Mouse (Mus musculus) limb, embryonic 15.5 days (tissue): ENCODE data around the gene Mrtfa. TPM values are rescaled to one million over a fixed set of nuclear protein-coding genes. Genes with fewer than 3 reads are reported as not detected.

Source experiments
- ATAC-seq: fragments of 200-750 bp; cut with Nextera tagmentation; 2 replicates; pipeline ENCODE4 v1.8.0; 2017; ENCODE audit warnings: low read depth, moderate TSS enrichment; ENCODE audit not compliant: insufficient number of reproducible peaks, low FRiP score, low TSS enrichment
- H3K27ac ChIP-seq: fragments of 300-500 bp; sonication (generic); 2 replicates; pipeline ENCODE4 v1.5.1; 2015; ENCODE audit warnings: moderate library complexity, mild to moderate bottlenecking, inconsistent platforms
- H3K27me3 ChIP-seq: fragments of 300-500 bp; sonication (generic); 2 replicates; pipeline ENCODE4 v1.6.1; 2015; ENCODE audit warnings: inconsistent platforms
- H3K36me3 ChIP-seq: fragments of 300-500 bp; sonication (generic); 2 replicates; pipeline ENCODE4 v1.6.1; 2015; ENCODE audit warnings: inconsistent platforms
- H3K4me1 ChIP-seq: fragments of 300-500 bp; sonication (generic); 2 replicates; pipeline ENCODE4 v1.6.1; 2015; ENCODE audit warnings: inconsistent platforms
- H3K4me2 ChIP-seq: fragments of 300-500 bp; sonication (generic); 2 replicates; pipeline ENCODE4 v1.6.1; 2015; ENCODE audit warnings: mild to moderate bottlenecking, inconsistent platforms
- H3K4me3 ChIP-seq: fragments of 300-500 bp; sonication (generic); 2 replicates; pipeline ENCODE4 v1.5.1; 2015; ENCODE audit warnings: mild to moderate bottlenecking, inconsistent platforms
- H3K9ac ChIP-seq: fragments of 300-500 bp; sonication (generic); 2 replicates; pipeline ENCODE4 v1.6.1; 2015; ENCODE audit warnings: inconsistent platforms
- H3K9me3 ChIP-seq: fragments of 300-500 bp; sonication (generic); 2 replicates; pipeline ENCODE4 v1.6.1; 2016; ENCODE audit warnings: inconsistent platforms
- WGBS: fragments of 180-500 bp; shearing (Covaris S2); methylation state at CpG from one replicate; pipeline ENCODE4 v1.1.7; 2015; 5-methylcytosine and 5-hydroxymethylcytosine counted together
- polyA plus RNA-seq: library from polyadenylated mRNA; unstranded; fragments of >200 nt; fragmentation: Nextera tagmentation; extraction: Ambion mirVana; gene quantifications from 2 replicates; pipeline ENCODE4 v1.2.1, GENCODE M21; 2015

Gene Mrtfa
- polyA plus RNA-seq, 1 experiment from 2014 or later = 29.4 TPM

GRCm38 (mm10) chr15:81141956-81142576 lies 48.5 kb downstream of the Mrtfa start:
- H3K4me1 ChIP-seq = peaks cover 9% of the 10 kb centered on the region
- H3K9ac ChIP-seq = no peak overlapping the region
- no peak for ATAC-seq
- H3K36me3 ChIP-seq = no peaks in the 10 kb centered on the region
- no peaks in the 10 kb centered on the region for H3K27me3 ChIP-seq
- H3K27ac ChIP-seq = no peak overlapping the region
- no peaks in the 10 kb centered on the region for H3K9me3 ChIP-seq
- H3K4me2 ChIP-seq = no peak overlapping the region
- no peak overlapping the region for H3K4me3 ChIP-seq
- WGBS = 73% methylated on average over 11 of the region's 11 CpGs

- Histone ChIP-seq H3K4me2 (no peak overlapping the region), H3K9ac (no peak overlapping the region), H3K27me3 (no peaks in the 10 kb centered on the region), H3K36me3 (no peaks in the 10 kb centered on the region), H3K4me3 (no peak overlapping the region), H3K4me1 (peaks cover 11% of the 10 kb centered on the region), H3K27ac (no peak overlapping the region), H3K9me3 (no peaks in the 10 kb centered on the region)
- ATAC-seq = no peak
- WGBS = 79% methylated on average over 5 of the region's 5 CpGs
These were observed 50.6 kb downstream of the Mrtfa start for GRCm38 (mm10) chr15:81140004-81140403.

- Histone ChIP-seq H3K4me3 (no peak overlapping the region), H3K36me3 (no peaks in the 10 kb centered on the region), H3K4me2 (no peak overlapping the region), H3K27me3 (no peaks in the 10 kb centered on the region), H3K9me3 (no peaks in the 10 kb centered on the region), H3K27ac (peak overlapping the region; percentile 59), H3K9ac (no peak overlapping the region), H3K4me1 (peaks cover 11% of the 10 kb centered on the region)
- 28% methylated on average over 6 of the region's 6 CpGs for WGBS
- 0 out of 2 replicates have a peak, but pooled peaks have one; percentile 24 for ATAC-seq
These were observed 53.3 kb downstream of the Mrtfa start for GRCm38 (mm10) chr15:81137298-81137697.

GRCm38 (mm10) chr15:81133781-81134180 lies 56.8 kb downstream of the Mrtfa start:
- Histone ChIP-seq H3K4me3 (no peak overlapping the region), H3K9ac (no peak overlapping the region), H3K4me1 (peaks cover 27% of the 10 kb centered on the region), H3K36me3 (no peaks in the 10 kb centered on the region), H3K9me3 (no peaks in the 10 kb centered on the region), H3K27ac (no peak overlapping the region), H3K27me3 (no peaks in the 10 kb centered on the region), H3K4me2 (no peak overlapping the region)
- 90% methylated on average over 2 of the region's 2 CpGs for WGBS
- no peak for ATAC-seq

GRCm38 (mm10) chr15:81131152-81131551 lies 59.4 kb downstream of the Mrtfa start:
- Histone ChIP-seq H3K27me3 (no peaks in the 10 kb centered on the region), H3K4me2 (no peak overlapping the region), H3K36me3 (no peaks in the 10 kb centered on the region), H3K4me3 (no peak overlapping the region), H3K9ac (no peak overlapping the region), H3K9me3 (no peaks in the 10 kb centered on the region), H3K4me1 (peaks cover 18% of the 10 kb centered on the region), H3K27ac (no peak overlapping the region)
- 92% methylated on average over 5 of the region's 5 CpGs for WGBS
- no peak for ATAC-seq

GRCm38 (mm10) chr15:81129970-81130369 lies 60.6 kb downstream of the Mrtfa start:
- H3K4me3 ChIP-seq = no peak overlapping the region
- H3K36me3 ChIP-seq = no peaks in the 10 kb centered on the region
- H3K27me3 ChIP-seq = no peaks in the 10 kb centered on the region
- ATAC-seq = no peak
- no peak overlapping the region for H3K4me2 ChIP-seq
- no peak overlapping the region for H3K9ac ChIP-seq
- H3K9me3 ChIP-seq = no peaks in the 10 kb centered on the region
- 54% methylated on average over 8 of the region's 8 CpGs for WGBS
- no peak overlapping the region; the same call in 1 of the 2 replicates for H3K27ac ChIP-seq
- peaks cover 18% of the 10 kb centered on the region for H3K4me1 ChIP-seq

GRCm38 (mm10) chr15:81128155-81128838 lies 62.3 kb downstream of the Mrtfa start:
- Histone ChIP-seq H3K4me3 (no peak overlapping the region), H3K4me1 (peaks cover 18% of the 10 kb centered on the region), H3K4me2 (no peak overlapping the region), H3K9me3 (no peaks in the 10 kb centered on the region), H3K27me3 (no peaks in the 10 kb centered on the region), H3K27ac (no peak overlapping the region), H3K9ac (no peak overlapping the region), H3K36me3 (no peaks in the 10 kb centered on the region)
- 50% methylated on average over 5 of the region's 5 CpGs for WGBS
- ATAC-seq = no peak

- no peak overlapping the region for H3K27ac ChIP-seq
- no peaks in the 10 kb centered on the region for H3K36me3 ChIP-seq
- no peak overlapping the region for H3K4me3 ChIP-seq
- 94% methylated on average over 2 of the region's 2 CpGs for WGBS
- peaks cover 4% of the 10 kb centered on the region; the same call in 1 of the 2 replicates for H3K4me1 ChIP-seq
- ATAC-seq = no peak
- no peak overlapping the region for H3K9ac ChIP-seq
- no peaks in the 10 kb centered on the region for H3K27me3 ChIP-seq
- H3K9me3 ChIP-seq = no peaks in the 10 kb centered on the region
- H3K4me2 ChIP-seq = no peak overlapping the region
These were observed 66.3 kb downstream of the Mrtfa start for GRCm38 (mm10) chr15:81124282-81124681.

- H3K36me3 ChIP-seq = no peaks in the 10 kb centered on the region
- H3K27ac ChIP-seq = no peak overlapping the region
- WGBS = 77% methylated on average over 5 of the region's 5 CpGs
- no peak overlapping the region for H3K4me3 ChIP-seq
- no peaks in the 10 kb centered on the region for H3K4me1 ChIP-seq
- H3K27me3 ChIP-seq = no peaks in the 10 kb centered on the region
- H3K4me2 ChIP-seq = no peak overlapping the region
- ATAC-seq = no peak
- H3K9ac ChIP-seq = no peak overlapping the region
- no peaks in the 10 kb centered on the region for H3K9me3 ChIP-seq
These were observed 67.4 kb downstream of the Mrtfa start for GRCm38 (mm10) chr15:81123122-81123521.

- Histone ChIP-seq H3K4me1 (no peaks in the 10 kb centered on the region), H3K27ac (no peak overlapping the region), H3K36me3 (no peaks in the 10 kb centered on the region), H3K9me3 (no peaks in the 10 kb centered on the region), H3K4me2 (no peak overlapping the region), H3K9ac (no peak overlapping the region), H3K27me3 (no peaks in the 10 kb centered on the region), H3K4me3 (no peak overlapping the region)
- WGBS = 39% methylated on average over 4 of the region's 4 CpGs
- ATAC-seq = no peak
These were observed 68.0 kb downstream of the Mrtfa start for GRCm38 (mm10) chr15:81122535-81122934.

GRCm38 (mm10) chr15:81122078-81122477 lies 68.5 kb downstream of the Mrtfa start:
- Histone ChIP-seq H3K4me2 (no peak overlapping the region), H3K9ac (no peak overlapping the region), H3K36me3 (no peaks in the 10 kb centered on the region), H3K4me3 (no peak overlapping the region), H3K27ac (no peak overlapping the region), H3K9me3 (no peaks in the 10 kb centered on the region), H3K4me1 (no peaks in the 10 kb centered on the region), H3K27me3 (no peaks in the 10 kb centered on the region)
- 77% methylated on average over 2 of the region's 2 CpGs for WGBS
- ATAC-seq = no peak

- ATAC-seq = no peak
- 67% methylated on average over 7 of the region's 7 CpGs for WGBS
- H3K27me3 ChIP-seq = no peaks in the 10 kb centered on the region
- H3K4me1 ChIP-seq = no peaks in the 10 kb centered on the region
- H3K9ac ChIP-seq = no peak overlapping the region
- H3K36me3 ChIP-seq = peaks cover 5% of the 10 kb centered on the region; the same call in 1 of the 2 replicates
- no peak overlapping the region for H3K4me2 ChIP-seq
- no peak overlapping the region for H3K27ac ChIP-seq
- no peak overlapping the region for H3K4me3 ChIP-seq
- H3K9me3 ChIP-seq = no peaks in the 10 kb centered on the region
These were observed 69.6 kb downstream of the Mrtfa start for GRCm38 (mm10) chr15:81120946-81121345.
